24 mouse cellular contexts compared by ENCODE assay signal in genomic region chr3:22492530-22492929, GRCm38 (mm10).
DNase-seq lines count a peak whose midpoint lies in the region; ATAC-seq lines count a peak whose summit lies in the region.
"Had no signal": no experiment of that assay in that cellular context is flagged by ENCODE, and none has a peak within 500 bp of the region (broad histone marks: within the 10 kb centered on the region; RNA-seq: fewer than 3 reads in every experiment).

No protein-coding gene starts in this region.

- H3K9me3 ChIP-seq in forebrain, embryonic 11.5 days (ENCODE audit: control insufficient read depth, low read length) = no peaks in the 10 kb centered on the region; the same call in 1 of the 2 replicates
- no peaks in the 10 kb centered on the region for H3K9me3 ChIP-seq in forebrain, embryonic 15.5 days
- H3K9me3 ChIP-seq in midbrain, embryonic 12.5 days = 0 out of 2 replicates have a peak, but pooled peaks cover 2% of the 10 kb centered on the region
- peaks cover 16% of the 10 kb centered on the region for H3K9me3 ChIP-seq in midbrain, embryonic 10.5 days (replicated peaks)
- H3K9me3 ChIP-seq in forebrain, embryonic 14.5 days (replicated peaks; ENCODE audit: control insufficient read depth, low read length) = no peaks in the 10 kb centered on the region
- H3K9me3 ChIP-seq in neural tube, embryonic 15.5 days (replicated peaks) = no peaks in the 10 kb centered on the region
- H3K9me3 ChIP-seq: hindbrain, embryonic 13.5 days had no signal

- H3K27me3 ChIP-seq in forebrain, embryonic 11.5 days (ENCODE audit: control insufficient read depth, insufficient read depth, low read length) = no peaks in the 10 kb centered on the region
- no peaks in the 10 kb centered on the region for H3K27me3 ChIP-seq in forebrain, embryonic 15.5 days
- H3K27me3 ChIP-seq in midbrain, embryonic 12.5 days = no peaks in the 10 kb centered on the region
- no peaks in the 10 kb centered on the region for H3K27me3 ChIP-seq in midbrain, embryonic 10.5 days (ENCODE audit: low read depth, poor library complexity, severe bottlenecking)
- H3K27me3 ChIP-seq in forebrain, embryonic 14.5 days (replicated peaks; ENCODE audit: control insufficient read depth, insufficient read depth, low read length) = no peaks in the 10 kb centered on the region
- H3K27me3 ChIP-seq in neural tube, embryonic 15.5 days (replicated peaks) = no peaks in the 10 kb centered on the region
- H3K27me3 ChIP-seq: heart, embryonic 13.5 days; hindbrain, embryonic 13.5 days had no signal

- no peak overlapping the region for H3K9ac ChIP-seq in forebrain, embryonic 11.5 days (ENCODE audit: low read length)
- no peak overlapping the region for H3K9ac ChIP-seq in forebrain, embryonic 15.5 days (replicated peaks)
- no peak overlapping the region for H3K9ac ChIP-seq in midbrain, embryonic 12.5 days (replicated peaks)
- no peak overlapping the region for H3K9ac ChIP-seq in forebrain, embryonic 14.5 days (ENCODE audit: low read length)
- no peak overlapping the region for H3K9ac ChIP-seq in neural tube, embryonic 15.5 days (replicated peaks)
- H3K9ac ChIP-seq: heart, embryonic 13.5 days; hindbrain, embryonic 13.5 days had no signal

- no peak for DNase-seq in forebrain, embryonic 11.5 days (ENCODE audit: low spot score)
- DNase-seq in midbrain, embryonic 10.5 days (ENCODE audit: low spot score) = no peak
- DNase-seq in forebrain, embryonic 14.5 days (ENCODE audit: low spot score) = peak; percentile 8
- DNase-seq in frontal cortex, postnatal 14 days (ENCODE audit: low spot score in 2 of 2) = no peak
- DNase-seq: adrenal gland, adult 8-10 months; adrenal gland, postnatal 25 days; cerebellum, adult 18-20 months; cerebellum, adult 9-10 months; cerebellum, postnatal 14 days; gastrocnemius, postnatal 25 days; heart, adult 18-20 months; heart, postnatal 14 days; kidney, adult 18-20 months had no signal

- no peaks in the 10 kb centered on the region for H3K4me1 ChIP-seq in forebrain, embryonic 11.5 days (replicated peaks; ENCODE audit: control insufficient read depth, insufficient read depth, low read length)
- no peaks in the 10 kb centered on the region for H3K4me1 ChIP-seq in forebrain, embryonic 15.5 days
- no peaks in the 10 kb centered on the region for H3K4me1 ChIP-seq in midbrain, embryonic 12.5 days
- H3K4me1 ChIP-seq in midbrain, embryonic 10.5 days = no peaks in the 10 kb centered on the region
- no peaks in the 10 kb centered on the region for H3K4me1 ChIP-seq in forebrain, embryonic 14.5 days (ENCODE audit: control insufficient read depth, insufficient read depth, low read length)
- no peaks in the 10 kb centered on the region for H3K4me1 ChIP-seq in neural tube, embryonic 15.5 days
- H3K4me1 ChIP-seq: heart, embryonic 10.5 days; heart, embryonic 13.5 days; hindbrain, embryonic 13.5 days had no signal

- WGBS in forebrain, embryonic 11.5 days = 60% methylated on average over 2 of the region's 2 CpGs
- WGBS in forebrain, embryonic 15.5 days = 40% methylated on average over 2 of the region's 2 CpGs
- WGBS in midbrain, embryonic 12.5 days = 68% methylated on average over 2 of the region's 2 CpGs
- 80% methylated on average over 2 of the region's 2 CpGs for WGBS in midbrain, embryonic 10.5 days
- 35% methylated on average over 2 of the region's 2 CpGs for WGBS in forebrain, embryonic 14.5 days
- WGBS in neural tube, embryonic 15.5 days = 57% methylated on average over 2 of the region's 2 CpGs

- H3K4me3 ChIP-seq in forebrain, embryonic 11.5 days (ENCODE audit: low read depth, low read length) = no peak overlapping the region
- H3K4me3 ChIP-seq in forebrain, embryonic 15.5 days = no peak overlapping the region
- no peak overlapping the region for H3K4me3 ChIP-seq in midbrain, embryonic 12.5 days
- no peak overlapping the region for H3K4me3 ChIP-seq in midbrain, embryonic 10.5 days
- no peak overlapping the region for H3K4me3 ChIP-seq in forebrain, embryonic 14.5 days (ENCODE audit: low read depth, low read length)
- H3K4me3 ChIP-seq in neural tube, embryonic 15.5 days (replicated peaks) = no peak overlapping the region
- H3K4me3 ChIP-seq: heart, embryonic 10.5 days; heart, embryonic 13.5 days; hindbrain, embryonic 13.5 days had no signal

- H3K4me2 ChIP-seq in forebrain, embryonic 11.5 days (ENCODE audit: low read depth, low read length, severe bottlenecking) = no peak overlapping the region
- H3K4me2 ChIP-seq in forebrain, embryonic 15.5 days (replicated peaks) = no peak overlapping the region
- no peak overlapping the region for H3K4me2 ChIP-seq in midbrain, embryonic 12.5 days (replicated peaks)
- no peak overlapping the region for H3K4me2 ChIP-seq in forebrain, embryonic 14.5 days (ENCODE audit: low read length)
- no peak overlapping the region for H3K4me2 ChIP-seq in neural tube, embryonic 15.5 days
- H3K4me2 ChIP-seq: heart, embryonic 13.5 days; hindbrain, embryonic 13.5 days had no signal

- ATAC-seq in forebrain, embryonic 11.5 days (replicated peaks; ENCODE audit: low FRiP score) = peak; percentile 66; the same call in 1 of the 2 replicates
- ATAC-seq in forebrain, embryonic 15.5 days (replicated peaks) = no peak; the same call in 1 of the 2 replicates
- ATAC-seq in midbrain, embryonic 12.5 days (ENCODE audit: low FRiP score, low read depth) = peak; percentile 58
- peak; percentile 46; the same call in 1 of the 2 replicates for ATAC-seq in forebrain, embryonic 14.5 days
- ATAC-seq in neural tube, embryonic 15.5 days (ENCODE audit: low FRiP score) = peak; percentile 38; the same call in 1 of the 2 replicates
- ATAC-seq in erythroblast, adult 5-6 weeks (replicated peaks; ENCODE audit: low FRiP score, poor library complexity, severe bottlenecking) = no peak
- ATAC-seq: activated CD4-positive, CD25-positive, alpha-beta regulatory T cell, adult 4 months; hindbrain, embryonic 16.5 days; inflammation-experienced regulatory T-cells, adult 6 months; intestine, embryonic 16.5 days had no signal

- no peaks in the 10 kb centered on the region for H3K36me3 ChIP-seq in forebrain, embryonic 11.5 days (ENCODE audit: control insufficient read depth, insufficient read depth, low read length)
- no peaks in the 10 kb centered on the region for H3K36me3 ChIP-seq in forebrain, embryonic 15.5 days
- H3K36me3 ChIP-seq in midbrain, embryonic 12.5 days = no peaks in the 10 kb centered on the region
- no peaks in the 10 kb centered on the region for H3K36me3 ChIP-seq in midbrain, embryonic 10.5 days
- no peaks in the 10 kb centered on the region for H3K36me3 ChIP-seq in forebrain, embryonic 14.5 days (ENCODE audit: control insufficient read depth, insufficient read depth, low read length)
- H3K36me3 ChIP-seq in neural tube, embryonic 15.5 days = no peaks in the 10 kb centered on the region
- H3K36me3 ChIP-seq: heart, embryonic 10.5 days; heart, embryonic 13.5 days; hindbrain, embryonic 13.5 days had no signal

- H3K27ac ChIP-seq in forebrain, embryonic 11.5 days (ENCODE audit: low read depth, low read length) = no peak overlapping the region
- H3K27ac ChIP-seq in forebrain, embryonic 15.5 days (replicated peaks) = no peak overlapping the region
- no peak overlapping the region for H3K27ac ChIP-seq in midbrain, embryonic 12.5 days (replicated peaks)
- no peak overlapping the region for H3K27ac ChIP-seq in midbrain, embryonic 10.5 days (replicated peaks)
- H3K27ac ChIP-seq in forebrain, embryonic 14.5 days (ENCODE audit: low read depth, low read length) = no peak overlapping the region
- no peak overlapping the region for H3K27ac ChIP-seq in neural tube, embryonic 15.5 days (replicated peaks)
- H3K27ac ChIP-seq: heart, embryonic 10.5 days; heart, embryonic 13.5 days; hindbrain, embryonic 13.5 days had no signal

Comparison
In these comparisons a context has a peak if more than half of its experiments do, and no peak if none do; other contexts are left out.
1. ATAC-seq: peak in forebrain, embryonic 11.5 days (single experiment), midbrain, embryonic 12.5 days (single experiment), forebrain, embryonic 14.5 days (single experiment) and neural tube, embryonic 15.5 days (single experiment); none in forebrain, embryonic 15.5 days (single experiment) and erythroblast, adult 5-6 weeks (single experiment).